Mouse (Mus musculus) T-cell, adult 2 months (primary cell): ENCODE data around the gene Unc5a.

Source experiments
- DNase-seq: peaks from one replicate; pipeline ENCODE4 v3.0.0; 2022; ENCODE audit warnings: low spot score

Unc5a gene

GRCm38 (mm10) chr13:54955695-54956471, 6.7 kb downstream of the Unc5a start:
- no peak for DNase-seq

- no peak for DNase-seq
Observed at GRCm38 (mm10) chr13:54957281-54957680, 8.1 kb downstream of the Unc5a start.

- DNase-seq, result no peak
Observed at GRCm38 (mm10) chr13:54959059-54959701, 10.0 kb downstream of the Unc5a start.

DNA sequence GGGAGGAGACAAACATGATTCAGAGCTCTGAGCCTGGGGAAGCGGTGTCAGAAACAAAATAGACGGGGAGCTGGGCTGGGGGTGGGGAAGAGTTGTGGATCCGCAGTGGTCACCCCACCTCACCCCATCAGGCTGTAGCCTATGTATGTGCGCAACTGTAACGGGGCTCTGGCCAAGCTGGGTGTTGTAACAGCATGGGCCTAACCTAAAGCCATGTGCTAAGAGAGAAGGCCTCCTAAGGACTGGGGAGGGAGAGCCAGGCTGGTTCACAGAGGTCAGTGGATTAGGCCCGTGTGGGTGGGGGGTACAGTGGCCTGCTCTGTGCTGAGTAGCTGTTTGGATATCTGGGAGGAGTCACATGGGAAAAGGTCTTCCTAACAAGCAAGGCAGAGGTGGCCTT, 10.6 kb downstream of the Unc5a start:
- DNase-seq, result no peak

DNA sequence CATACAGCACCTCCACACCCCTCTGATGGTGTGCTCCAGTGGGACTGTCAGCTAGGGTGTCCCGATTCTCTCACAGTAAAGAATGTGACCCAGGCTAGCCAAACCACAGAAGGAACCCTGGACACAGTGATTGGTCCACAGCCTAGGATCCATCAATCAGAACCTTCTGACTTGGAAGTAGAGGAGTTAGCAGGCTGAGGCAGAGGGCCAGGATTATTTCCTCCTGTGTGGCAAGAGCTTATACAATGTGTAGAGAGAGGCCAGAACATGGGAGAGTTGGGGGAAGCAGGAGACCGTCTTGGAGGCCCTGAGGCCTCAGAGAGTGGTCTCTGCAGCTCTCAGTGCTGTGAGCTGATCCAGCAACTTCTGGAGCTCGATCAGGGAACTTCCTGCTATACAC, 11.3 kb downstream of the Unc5a start:
- DNase-seq, result no peak

GRCm38 (mm10) chr13:54965256-54965655, 16.0 kb downstream of the Unc5a start:
- DNase-seq, result no peak

DNA sequence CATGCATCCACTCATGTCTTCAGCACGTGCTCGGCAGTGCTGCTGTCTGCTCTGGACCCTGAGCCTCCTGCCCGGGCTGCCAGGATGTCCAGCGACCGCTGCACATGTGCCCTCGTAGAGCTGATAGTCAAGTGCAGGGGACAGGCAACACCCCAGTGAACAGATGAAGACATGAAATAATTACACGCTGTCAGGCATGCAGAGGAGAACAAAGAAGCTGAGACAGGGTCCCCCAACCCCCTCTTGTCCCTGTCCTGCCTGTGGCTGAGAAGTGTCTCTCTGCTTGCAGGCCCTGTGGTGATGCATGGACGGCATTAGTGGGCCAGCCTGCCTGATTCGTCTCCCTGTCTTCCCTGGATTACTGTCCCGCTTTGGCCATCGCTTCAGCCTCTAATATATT, 18.3 kb downstream of the Unc5a start:
- DNase-seq, result no peak

DNA sequence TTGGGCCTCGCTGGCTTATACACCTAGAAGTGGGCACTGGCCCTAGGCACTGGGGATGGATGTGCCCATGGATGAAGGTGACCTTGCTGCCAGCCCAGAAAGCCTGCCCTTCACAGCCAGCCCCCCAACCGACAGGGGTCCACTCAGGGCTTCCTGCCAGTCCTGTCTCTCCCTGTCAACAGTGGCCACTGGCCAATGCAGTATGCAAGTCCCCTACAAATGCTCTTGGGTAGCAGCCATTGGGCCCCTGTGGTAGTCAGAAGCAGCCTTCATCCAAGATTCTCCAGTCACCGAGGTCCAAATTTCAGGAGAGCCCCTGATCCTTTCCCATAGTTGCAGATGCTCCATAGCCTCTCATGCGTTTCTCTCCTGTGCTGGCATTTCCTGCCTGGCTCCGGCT, 19.4 kb downstream of the Unc5a start:
- DNase-seq, result no peak

- DNase-seq, result no peak
Observed at GRCm38 (mm10) chr13:54969513-54969912, 20.3 kb downstream of the Unc5a start.

GRCm38 (mm10) chr13:54970521-54971247, 21.5 kb downstream of the Unc5a start:
- DNase-seq, result no peak

GRCm38 (mm10) chr13:54975546-54975945, 26.3 kb downstream of the Unc5a start:
- DNase-seq, result no peak

- no peak for DNase-seq
Observed at GRCm38 (mm10) chr13:54978804-54979203, 29.6 kb downstream of the Unc5a start.

DNA sequence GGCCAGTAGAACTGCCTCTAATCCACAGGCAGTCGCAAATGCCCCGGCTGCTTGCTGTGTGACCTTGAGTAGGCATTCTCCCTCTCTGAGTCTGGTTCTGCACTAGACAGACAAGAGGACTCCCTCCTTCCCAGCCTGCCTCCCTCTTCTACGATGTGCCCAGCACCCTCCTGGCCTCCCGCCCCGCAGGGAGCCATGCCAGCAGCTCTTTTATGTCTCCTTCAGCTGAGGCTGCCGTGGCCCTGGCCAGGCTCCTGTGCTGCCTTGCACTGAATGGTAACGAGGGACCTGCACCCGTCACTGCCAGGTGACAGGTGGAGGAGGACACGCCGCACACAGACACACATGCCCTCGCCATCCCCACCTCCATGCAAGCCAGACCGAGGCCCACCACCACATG, 31.7 kb downstream of the Unc5a start:
- no peak for DNase-seq

DNA sequence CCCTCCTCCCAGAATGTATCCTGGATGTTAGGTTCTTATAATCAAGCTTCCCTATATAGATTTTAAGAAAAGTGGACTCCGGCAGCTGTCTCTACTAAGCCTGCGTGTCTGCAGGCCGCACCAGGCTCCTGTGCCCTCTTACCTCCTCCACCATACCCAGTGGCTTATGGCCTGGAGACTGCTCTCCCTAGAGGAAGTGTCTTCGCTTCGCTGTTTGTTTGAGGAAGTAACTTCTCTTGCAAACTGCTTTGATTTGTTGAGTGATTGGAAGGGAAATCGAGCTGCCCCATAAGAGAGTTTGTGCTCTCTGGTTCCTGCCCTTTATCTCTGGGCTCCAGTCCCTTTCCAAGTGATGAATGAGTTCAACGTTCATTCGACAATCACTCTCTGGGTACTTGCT, 33.8 kb downstream of the Unc5a start:
- no peak for DNase-seq

DNA sequence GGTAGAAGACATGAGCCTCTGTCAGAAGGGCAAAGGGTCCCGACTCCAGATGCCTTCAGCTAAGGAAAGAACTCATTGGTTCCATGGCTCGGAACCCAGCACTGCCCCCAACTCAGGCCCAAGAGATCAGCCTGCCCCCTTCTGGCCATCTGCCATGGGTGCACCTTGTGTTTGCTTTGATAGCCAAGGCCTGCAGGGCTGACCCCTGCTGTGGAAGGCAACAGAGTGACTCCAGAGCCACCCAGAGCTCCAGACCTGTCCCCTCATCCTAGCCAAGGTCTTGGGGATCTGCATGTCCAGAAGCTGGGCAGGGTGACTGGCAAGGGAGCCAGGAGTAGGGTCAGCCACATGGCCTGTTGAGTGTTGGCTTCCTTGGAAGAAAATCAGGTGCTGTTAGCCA, 34.4 kb downstream of the Unc5a start:
- DNase-seq, result no peak

- DNase-seq, result no peak
Observed at GRCm38 (mm10) chr13:54987405-54987804, 38.2 kb downstream of the Unc5a start.

GRCm38 (mm10) chr13:54988181-54988760, 39.1 kb downstream of the Unc5a start:
- no peak for DNase-seq

DNA sequence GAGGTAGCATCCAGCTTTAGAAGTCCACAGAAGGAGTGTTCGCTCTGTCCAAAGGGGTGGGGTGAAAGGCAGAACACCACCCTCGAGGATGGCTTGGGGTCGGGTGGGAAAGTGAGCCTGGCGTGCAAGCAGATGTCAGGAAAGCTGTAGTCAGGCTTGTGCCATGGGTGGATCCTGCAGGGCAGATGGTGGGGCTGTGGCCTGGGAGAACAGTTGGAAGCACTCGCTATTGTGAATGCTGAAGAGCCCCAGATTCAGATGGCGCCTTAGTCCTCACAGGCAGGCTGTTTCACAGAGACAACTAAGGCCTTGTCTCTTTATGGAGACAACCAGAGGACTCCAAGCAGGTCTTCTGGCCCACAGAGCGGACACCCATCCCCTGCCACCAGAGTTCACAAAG, 43.0 kb downstream of the Unc5a start:
- no peak for DNase-seq

- no peak for DNase-seq
Observed at GRCm38 (mm10) chr13:54994576-54994975, 45.4 kb downstream of the Unc5a start.

- DNase-seq, result no peak
Observed at GRCm38 (mm10) chr13:54995161-54995560, 46.0 kb downstream of the Unc5a start.

DNA sequence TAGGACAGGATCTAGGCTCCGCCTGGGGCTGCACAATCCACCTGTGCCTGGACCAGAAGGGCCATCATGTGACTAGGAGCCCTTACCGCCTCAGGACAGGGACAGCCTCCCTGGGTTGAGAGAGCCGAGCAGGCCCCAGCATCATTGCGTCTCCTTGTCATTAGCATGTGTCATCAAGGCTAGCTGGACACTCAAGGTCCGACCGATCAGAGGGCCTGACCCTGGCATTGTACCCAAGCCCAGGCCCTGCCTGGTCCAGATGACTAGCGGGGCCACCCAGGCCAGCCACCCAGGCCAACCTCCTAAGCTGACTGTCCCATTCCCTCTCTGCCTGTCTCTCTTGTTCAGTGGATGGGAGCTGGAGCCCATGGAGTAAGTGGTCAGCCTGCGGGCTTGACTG, 48.4 kb downstream of the Unc5a start:
- DNase-seq, result no peak

DNA sequence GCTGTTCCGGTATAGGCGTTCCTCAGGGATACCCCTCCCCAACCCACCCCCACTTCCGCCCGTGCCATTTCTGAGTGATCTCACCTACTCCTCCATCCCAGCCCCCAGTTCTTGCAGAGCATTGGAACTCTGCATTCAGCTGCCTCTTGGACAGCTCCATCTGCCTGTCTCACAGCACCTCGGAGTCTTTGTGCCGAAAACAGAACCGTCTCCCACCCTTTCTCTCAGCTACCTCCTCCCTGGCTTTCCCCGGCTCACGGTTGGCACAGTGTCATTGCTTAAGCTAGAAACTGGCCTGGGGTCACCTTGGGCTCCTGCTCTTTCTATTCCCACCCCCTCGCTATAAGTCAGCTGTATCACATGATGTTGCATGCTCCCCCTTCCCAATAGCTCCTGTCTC, 51.2 kb downstream of the Unc5a start:
- DNase-seq, result no peak

DNA sequence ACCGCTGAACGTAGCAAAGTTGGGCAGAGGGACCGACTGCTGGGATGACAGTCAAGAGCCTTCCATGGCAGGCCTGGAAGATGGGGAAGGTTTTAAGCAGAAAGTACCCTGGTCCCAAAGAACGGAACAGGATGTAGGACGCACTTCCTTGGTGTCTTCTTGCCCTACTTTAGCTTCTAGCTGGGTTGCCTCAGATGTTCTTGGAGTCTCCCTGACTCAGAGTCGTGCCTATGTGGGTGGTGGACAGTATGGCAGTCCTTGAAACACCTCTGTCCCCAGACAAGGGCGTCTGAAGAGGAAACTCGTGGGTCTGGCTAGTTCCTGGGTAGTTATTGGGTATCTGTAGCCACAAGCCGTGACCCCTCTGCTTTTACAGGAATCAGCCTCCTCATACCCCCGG, 52.9 kb downstream of the Unc5a start:
- DNase-seq, result no peak
